Mouse (Mus musculus) heart, adult 11 months (tissue): ENCODE data around the gene Hnrnph3.

Experiments used
- DNase-seq: peaks from one replicate; pipeline ENCODE4 v3.0.0; 2022

Hnrnph3 gene

DNA sequence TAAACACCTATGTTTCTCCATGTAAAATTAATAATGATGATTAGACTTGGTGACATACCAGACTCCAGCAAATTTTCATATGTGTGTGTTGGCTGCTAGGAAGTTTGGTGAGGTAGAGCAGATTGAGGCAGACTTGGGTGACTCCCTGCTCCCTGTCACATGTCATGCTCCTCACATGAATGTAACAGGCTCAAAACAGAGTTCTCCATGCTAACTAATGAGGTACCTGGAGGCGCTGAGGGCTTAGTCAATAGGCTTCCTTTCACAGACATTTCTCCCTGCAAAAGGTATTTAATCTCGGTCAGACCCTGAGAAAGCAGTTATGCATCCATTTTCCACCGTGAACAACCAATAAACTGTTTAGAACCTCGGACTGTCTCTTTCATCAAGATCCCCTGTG, 4.4 kb upstream of the Hnrnph3 start:
- DNase-seq: peak; percentile 55

DNA sequence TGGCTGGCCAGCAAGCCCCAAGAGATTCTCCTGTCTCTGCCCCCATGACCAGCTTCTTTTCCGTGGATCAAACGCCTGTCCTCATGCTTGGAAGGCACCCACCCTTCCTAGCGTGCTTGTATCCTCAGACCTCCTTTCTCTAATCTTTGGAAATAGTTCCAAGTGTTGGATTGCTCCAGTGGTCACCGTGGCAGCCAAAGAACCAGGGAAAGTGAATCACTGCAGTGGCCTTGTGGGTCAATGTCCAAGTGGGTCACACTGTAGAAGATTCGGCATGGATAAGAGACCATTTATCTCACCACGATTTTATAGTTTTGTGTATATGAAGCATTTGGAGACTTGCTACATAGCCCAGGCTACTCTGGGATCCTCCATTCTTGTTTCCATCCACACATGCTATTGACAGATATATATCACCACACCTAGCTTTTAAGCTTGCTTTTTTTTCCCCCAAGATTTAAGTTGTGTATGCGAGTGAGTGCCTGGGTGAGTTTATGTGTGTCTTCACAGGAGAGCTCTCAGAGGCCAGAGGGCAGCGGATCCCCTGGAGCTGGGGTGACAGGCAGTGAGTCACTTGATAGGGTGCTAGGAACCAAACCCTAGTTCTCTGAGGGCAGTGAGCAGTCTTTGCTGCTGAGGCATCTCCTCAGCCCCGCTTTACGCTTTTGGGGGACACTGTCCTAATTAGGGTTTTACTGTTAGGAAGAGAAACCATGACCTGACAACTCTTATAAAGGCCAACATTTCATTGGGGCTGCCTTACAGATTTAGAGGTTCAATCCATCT, 3.6 kb upstream of the Hnrnph3 start:
- DNase-seq: peak; percentile 71

DNA sequence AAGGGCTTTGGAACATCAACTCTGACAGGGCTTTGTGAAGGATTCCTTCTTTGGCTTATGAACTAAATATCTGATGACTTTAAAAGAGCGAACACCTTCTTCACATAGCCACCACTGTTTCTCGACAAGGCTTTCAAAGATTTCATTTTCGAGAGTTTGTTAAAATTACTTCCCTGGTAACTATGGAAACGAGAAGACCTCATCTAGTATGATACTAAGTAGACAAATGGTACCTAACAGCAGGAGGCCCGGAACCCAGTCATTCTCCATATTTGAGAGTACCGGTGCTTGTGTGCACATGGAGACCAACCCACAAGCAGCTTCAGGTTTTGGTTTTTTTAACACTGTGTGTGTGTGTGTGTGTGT, 2.8 kb upstream of the Hnrnph3 start:
- no peak for DNase-seq

DNA sequence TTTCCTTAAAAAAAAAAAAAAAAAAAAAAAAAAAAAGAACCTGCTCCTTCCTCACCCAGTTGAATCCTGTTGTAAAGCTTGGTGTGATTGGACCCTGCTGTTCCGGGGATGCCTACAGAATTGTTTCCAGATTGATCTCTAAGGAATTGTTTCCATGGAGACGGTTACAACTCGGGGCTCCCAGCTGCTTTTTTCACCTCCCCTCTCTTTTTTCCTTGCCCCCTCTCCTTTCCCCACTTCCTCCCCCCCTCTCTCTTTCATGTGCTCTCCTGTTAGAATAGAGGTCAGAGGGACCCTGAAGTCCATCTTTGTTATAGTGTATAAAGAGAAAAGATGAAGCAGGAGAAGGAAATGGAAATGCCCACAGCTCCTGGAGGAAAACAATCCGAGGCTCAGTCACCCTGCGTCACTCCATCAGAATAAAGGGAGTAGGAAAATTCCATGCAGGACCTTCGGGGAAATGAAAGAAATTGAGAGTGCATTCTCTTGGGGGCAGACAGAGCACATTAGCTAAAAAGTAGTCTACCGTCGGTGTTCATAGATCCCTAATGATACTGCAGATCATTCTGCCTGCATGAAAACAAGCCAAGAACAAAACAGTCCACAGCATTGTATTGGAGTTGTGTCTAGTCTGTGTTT, 2.3 kb upstream of the Hnrnph3 start:
- DNase-seq: no peak

DNA sequence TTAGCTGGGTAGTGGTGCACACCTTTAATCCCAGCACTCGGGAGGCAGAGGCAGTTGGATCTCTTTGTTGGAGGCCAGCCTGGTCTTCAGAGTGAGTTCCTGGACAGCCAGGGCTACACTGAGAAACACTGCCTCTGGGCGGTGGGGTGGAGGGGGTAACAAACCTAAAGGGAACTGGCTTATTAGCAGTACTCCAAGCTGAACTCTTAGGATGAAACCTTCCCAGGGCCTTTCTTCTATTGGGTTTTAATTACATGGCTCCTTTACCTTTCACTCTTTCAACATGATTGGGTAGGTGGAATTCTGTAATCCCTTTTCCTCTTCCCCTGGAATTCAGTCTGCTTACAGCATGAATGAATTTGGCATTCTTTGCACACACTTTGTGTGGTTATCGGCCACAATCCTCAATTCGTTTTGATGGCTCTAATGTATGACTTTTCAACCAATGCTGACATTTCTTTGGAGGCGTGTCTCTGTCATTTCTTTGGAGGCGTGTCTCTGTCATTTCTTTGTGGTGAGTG, 1.5 kb upstream of the Hnrnph3 start:
- peak; percentile 91 for DNase-seq

DNA sequence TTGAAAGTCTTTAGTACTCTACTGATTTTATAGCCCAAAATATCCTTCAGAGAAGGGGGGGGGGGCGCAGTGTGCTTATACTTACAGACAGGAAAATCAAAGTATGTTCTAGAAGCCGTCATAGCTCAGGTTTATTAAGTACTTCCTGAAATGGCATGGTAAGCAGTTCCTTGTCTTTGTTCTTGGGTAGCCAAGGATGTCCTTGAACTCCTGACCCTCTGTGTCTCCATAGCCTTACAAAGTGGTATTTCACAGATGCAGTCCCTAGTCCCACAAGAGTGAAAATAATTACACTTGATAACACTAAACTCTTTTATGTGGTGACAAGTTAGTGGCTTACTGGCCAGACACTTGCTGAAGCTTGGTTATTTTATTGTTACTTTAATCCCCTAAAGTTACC, 999 bp upstream of the Hnrnph3 start:
- DNase-seq: peak; percentile 67

DNA sequence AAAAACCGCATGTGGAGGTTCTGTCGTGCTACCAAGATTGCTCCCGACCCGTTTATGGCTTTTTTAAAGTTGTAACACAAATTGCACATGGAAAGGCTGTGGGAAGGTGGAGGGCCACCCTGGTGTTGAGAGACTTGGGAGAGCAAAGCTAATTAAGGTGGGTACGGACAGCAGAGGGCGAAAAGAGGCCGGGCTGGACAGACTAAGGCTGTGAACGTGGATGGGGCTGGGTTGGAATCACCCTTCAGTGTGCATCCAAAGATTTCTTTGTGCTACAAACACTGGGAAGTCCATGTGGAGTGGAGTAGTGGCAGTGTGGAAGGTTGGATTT, 528 bp upstream of the Hnrnph3 start:
- DNase-seq: peak; percentile 98

DNA sequence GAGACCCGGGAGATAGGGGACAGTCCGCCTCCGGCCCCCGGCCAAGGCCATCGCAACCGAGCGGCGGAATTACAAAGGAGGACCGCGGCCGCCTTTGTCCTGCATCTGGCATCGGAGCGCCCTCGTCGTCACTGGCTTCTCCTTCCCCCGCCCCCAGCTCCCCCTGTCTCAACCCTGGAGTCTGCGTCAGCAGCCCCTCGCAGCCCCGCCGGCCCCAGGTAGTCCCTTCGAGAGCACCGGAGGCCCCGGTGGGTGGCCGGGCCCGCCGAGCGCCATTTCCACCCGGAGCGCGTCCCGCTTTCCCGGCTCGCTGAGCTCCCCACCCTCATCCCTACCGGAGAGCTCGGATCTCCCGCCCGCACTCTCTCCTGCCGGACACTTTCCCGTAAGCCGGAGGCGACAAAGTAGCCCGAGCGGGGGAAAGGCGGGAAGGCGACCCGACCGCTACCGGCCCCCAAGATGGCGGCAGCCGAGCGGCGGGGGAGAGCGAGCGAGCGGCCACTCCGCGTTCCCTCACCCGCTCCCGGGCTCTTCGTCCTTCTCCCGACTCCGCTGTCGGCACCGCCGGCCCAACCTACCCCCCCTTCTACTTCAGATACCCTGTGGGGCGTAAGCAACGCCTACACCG, 782 bp downstream of the Hnrnph3 start:
- peak; percentile 98 for DNase-seq

DNA sequence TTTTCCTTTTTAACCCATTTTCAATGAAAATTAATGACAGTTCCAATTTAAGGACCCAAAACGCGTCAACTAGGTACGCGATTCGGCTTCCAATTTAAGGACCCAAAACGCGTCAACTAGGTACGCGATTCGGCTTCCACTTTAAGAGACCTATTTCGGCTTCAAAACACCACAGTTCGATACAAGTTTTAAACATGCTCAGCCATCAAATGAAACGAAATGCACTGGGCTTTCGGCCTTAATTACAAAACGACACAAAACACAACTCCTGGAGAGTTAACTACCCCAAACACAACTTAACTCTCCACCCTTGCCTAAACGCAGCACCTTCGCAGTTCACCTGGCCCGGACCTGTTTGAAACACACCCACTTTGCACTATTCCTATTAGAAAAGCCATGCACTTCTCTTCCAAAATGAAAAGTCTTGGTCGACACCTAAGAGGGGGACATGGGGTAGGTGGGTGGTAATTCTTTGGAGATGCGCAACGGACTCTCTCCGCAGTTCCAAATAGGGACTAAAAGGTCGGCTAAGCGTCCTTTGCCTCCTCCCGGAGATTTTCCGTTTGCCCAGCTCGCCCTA, 1.4 kb downstream of the Hnrnph3 start:
- no peak for DNase-seq

DNA sequence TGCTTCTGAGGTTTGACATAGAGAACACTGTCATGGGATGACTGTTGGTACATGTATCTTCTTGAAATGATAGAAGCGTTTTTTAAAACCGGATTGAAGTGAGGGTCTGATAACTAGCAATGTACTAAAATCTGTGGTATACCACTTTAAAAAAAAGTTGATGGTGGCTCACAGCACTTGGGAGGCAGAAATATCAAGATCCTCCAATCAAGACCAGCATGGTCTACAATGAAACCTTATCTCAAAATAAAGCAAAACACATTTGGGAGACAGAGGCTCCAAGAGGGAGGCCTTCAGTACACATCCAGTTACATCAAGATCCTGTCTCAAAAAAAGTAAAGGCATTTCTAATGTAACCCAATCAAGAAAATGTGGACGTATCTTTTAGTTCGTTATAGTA, 2.3 kb downstream of the Hnrnph3 start:
- peak; percentile 42 for DNase-seq

DNA sequence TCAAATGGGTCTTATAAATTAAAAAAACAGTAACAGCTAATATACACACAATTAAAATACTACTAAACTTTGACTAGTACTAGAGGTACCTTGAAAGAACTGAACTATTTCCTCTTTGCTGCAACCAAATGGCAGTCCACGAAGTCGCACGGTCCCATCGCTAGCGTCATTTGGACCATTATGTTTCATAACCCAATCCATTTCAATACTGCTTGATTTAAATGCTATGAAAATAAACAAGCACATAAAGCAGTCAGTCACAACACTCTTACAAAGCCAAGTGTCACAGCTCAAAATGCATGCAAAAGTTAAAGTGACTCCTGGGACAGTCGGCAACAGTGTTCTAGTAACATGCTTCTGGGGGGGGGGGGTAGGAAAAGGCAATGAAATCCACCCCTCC, 4.7 kb downstream of the Hnrnph3 start:
- peak; percentile 64 for DNase-seq

DNA sequence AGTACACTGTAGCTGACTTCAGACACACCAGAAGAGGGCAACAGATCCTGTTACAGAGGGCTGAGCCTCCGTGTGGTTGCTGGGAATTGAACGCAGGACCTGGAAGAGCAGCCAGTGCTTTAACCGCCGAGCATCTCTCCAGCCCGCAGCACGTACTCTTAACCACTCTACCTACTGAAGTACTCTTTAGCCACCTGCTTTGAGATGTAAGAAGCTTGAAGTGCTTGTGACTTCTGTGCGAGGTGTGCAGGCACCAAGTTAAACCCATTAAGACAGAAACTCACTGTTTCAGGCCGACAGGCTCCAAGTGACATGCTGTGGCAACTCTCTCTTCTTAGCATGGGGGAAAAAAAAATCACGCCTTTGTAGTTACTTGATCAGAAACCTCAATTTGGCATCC, 9.8 kb downstream of the Hnrnph3 start:
- no peak for DNase-seq

DNA sequence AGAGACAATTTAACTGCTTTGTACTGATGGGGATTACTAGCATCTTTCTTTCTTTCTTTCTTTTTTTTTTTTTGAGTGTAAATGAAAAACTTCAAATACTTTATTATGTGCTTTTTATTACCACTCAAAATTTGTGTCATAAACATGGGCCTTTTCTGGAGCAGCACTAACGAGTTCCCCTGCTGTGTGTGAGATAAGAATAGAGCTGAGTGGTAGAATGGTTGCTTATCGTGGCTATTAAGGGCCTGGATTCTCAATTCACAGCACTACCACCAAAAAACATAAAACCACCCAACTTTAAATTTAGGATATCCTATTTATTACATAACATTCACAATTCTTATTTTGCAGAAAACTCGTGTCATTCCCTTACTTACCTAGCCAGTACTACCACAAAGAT, 10.5 kb downstream of the Hnrnph3 start:
- no peak for DNase-seq

DNA sequence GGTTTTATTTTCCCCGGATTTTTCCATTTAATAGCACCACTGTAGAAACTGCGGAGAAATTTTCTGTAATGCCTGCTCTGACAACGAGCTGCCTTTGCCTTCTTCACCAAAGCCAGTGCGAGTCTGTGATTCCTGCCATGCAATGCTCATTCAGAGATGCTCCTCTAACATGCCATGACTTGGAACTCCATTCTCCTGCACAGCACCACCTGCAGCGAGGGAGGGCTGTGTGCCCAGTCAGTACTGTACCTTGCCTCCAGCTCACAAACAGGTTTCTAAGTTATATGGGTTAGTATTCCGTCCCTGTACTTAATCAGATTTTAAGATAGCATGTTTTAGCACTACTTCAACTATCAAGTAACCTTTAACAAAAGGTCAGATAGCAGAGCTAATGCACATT, 12.5 kb downstream of the Hnrnph3 start:
- no peak for DNase-seq

DNA sequence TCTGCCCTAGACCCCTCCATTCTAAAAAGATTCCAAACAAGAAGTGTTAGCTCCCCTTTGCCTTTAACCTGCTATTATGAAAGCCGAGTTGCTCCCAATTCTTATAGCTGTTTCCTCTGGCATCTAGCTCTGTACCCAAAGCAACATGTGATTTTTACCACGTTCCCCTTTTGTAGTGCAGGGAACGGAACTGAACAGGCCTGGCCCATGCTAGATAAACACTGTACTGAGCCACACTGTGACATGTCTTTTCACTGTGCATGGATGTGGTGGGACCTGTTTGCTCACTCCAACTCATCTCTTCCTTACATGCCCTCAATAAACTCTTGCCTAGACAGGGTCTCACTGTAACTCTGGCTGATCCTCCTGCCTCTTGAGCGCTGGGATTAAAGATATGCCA, 13.7 kb downstream of the Hnrnph3 start:
- peak; percentile 68 for DNase-seq

DNA sequence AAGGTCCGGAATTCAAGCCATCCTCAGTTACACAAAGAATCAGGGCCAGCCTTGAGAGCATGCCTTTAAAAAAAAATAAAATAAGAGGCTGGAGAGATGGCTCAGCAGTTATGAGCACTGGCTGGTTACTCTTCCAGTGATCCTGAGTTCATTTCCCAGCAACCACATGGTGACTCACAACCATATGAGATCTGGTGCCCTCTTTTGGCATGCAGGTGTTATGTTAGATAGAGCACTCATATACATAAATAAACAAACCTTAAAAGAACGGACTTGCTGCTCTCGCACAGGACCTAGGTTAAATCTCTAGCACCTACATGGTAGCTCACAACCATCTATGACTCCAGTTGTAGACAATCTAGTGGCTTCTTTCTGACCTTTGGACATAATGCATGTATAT, 15.8 kb downstream of the Hnrnph3 start:
- DNase-seq: peak; percentile 63

DNA sequence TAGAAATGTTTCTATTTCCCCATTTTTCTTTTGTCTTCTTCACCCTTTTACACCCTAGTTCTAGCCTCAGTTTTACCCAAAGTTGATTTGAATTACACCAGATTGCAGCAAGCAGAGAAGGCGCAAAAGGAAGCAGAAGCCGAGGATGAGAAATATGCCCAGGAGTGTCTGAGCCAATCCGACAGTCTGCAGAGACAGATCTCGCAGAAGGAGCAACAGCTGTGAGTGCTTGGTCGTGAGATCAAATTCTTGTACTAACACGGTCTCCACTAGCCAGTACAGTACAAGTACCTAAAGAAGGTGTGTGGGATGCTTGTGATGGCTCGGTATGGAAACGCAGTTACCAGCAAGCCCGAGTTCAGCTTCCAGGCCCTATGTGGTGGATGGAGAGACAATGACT, 19.5 kb downstream of the Hnrnph3 start:
- DNase-seq: peak; percentile 86

DNA sequence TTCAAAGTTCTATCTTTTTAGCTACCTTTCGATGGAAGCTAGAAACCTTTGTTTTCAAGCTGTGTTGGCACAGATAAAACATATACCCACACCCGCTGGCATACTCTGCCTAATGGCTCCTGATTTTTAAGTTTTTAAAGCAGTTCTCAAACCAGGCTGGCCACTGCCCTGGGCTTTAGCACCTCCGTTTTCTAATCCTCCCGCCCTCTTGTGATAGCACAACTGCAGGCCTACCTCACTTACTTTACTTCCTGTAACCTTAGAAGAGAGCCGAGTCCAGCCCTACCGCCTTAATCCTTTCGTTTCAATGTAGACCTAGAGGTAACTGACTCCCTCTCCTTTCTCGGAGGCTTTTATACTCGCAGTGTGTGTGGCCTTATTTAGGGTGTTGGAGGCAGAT, 20.8 kb downstream of the Hnrnph3 start:
- DNase-seq: peak; percentile 72

DNA sequence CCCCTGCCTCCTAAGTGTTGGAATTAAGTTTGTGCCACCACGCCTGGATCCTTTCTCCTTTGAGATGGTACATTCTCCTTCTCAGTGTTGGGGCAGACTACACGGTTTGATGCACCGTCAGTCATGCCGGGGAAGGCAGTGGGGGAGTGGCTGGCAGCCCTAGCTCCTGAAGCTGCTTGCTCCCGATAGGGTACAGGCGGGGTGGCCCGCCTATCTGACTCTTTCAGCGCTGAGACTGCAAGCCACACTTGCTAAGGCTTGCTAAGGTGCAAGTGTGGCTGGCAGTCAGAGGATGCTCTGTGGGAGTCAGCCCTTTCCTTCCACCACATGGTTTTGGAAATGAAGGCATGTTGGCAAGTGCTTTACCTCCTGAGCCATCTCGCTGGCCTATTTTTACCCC, 23.4 kb downstream of the Hnrnph3 start:
- no peak for DNase-seq

DNA sequence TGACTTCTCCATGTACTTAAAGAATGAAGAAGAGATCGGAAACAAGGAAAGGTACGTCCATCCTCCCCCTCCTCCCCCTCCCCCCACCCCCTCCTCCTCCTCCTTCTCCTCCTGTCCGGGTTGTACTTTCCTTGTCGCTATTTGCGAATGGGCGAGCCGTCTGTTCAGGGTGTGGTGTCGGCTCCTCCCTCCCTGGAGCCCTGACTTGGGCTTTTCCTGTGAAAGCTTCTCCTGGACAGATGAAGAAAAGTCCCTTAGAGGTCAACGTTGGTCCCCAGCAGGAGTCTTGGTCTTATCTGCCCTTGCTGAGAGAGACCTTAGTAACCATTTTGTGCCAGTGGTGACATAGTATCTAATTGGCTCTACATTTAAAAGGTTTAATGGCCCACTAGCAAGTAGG, 30.0 kb downstream of the Hnrnph3 start:
- no peak for DNase-seq

DNA sequence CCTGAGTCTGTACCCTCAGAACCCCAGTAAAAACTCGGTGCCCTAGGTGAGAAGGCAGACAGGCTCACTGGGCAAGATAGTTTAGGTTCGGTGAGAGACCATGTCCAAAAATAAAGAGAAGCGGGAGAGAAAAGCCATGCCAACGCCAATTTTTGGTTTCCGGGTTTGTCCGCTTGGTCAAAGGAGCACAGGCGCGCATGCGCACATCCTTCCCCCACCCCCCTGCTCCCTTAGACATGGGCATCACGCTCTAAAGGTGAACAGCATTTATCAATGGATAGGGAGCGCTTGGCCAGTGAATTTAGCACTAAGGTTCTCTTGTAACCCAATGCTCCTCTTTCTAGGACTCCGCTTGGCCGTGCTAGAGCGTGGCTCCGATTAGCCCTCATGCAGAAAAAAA, 33.4 kb downstream of the Hnrnph3 start:
- DNase-seq: no peak

DNA sequence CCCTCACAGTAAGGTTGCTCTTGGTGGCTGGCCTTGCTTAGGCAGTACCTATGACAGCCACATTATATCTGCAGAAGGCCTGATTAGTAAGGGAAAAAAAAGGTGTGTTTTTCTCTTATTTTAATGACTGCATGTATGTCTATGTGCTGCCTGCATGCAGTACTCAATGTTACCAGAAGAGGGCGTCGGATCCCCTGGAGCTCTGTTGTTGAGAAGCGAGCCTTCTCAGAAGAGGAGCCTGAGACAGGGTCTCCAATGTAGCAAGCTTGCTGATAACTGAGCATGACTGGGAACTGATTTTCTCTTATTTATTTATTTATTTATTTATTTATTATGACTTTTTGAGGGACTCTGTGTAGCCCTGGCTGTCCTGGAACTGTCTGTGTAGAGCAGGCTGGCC, 36.7 kb downstream of the Hnrnph3 start:
- no peak for DNase-seq

DNA sequence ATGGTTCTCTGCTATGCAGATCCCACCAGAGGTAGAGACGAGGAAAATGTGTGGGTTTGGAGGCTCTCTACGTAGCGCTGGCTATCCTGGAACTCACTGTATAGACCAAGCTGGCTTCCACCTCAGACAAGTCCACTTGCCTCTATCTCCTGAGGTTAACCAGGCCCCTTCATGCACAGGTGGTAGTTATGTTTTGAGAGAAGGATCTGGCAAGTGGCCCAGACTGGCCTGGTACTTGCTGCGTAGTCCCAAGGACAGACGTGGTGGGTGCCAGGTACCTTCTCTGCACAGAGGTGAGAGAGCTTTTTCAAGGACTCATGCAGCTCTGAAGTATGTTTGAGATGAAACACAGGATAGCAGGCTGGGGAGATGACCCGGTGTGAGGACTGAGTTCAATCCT, 39.5 kb downstream of the Hnrnph3 start:
- peak; percentile 90 for DNase-seq

DNA sequence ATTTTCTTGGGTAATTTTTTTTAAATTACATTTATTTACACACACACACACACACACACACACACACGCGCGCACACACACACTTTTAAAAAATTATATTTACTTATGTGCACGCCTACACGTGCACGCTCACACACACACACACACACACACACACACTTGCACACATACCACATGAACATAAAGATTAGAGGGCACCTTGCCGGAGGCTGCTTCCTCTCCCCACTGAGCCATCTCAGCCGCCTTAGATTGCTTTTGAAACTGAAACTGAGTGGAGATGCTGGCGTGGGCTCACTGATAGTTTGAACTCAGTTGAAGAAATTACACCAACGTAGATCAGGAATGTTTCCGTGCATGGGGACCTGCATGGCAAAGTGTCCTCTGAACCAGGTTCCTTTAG, 39.9 kb downstream of the Hnrnph3 start:
- DNase-seq: no peak
